Mouse (Mus musculus): Measurements from ENCODE around the gene Naa35.

- TF ChIP-seq CTCF (IDR thresholded peaks at IDR 0.05; ENCODE audit: insufficient read depth, low read length) (no peak), POLR2A (IDR thresholded peaks at IDR 0.05; ENCODE audit: borderline replicate concordance, extremely low read depth, low read depth, low read length) (no peak)
Measured at GRCm38 (mm10) chr13:59609885-59610284, 24.8 kb downstream of the Naa35 start.

Data from lung, adult 2 months (tissue).